Mouse (Mus musculus): ENCODE data around the gene Auts2. TPM values are rescaled to one million over a fixed set of nuclear protein-coding genes. Genes with fewer than 3 reads are reported as not detected.

Gene Auts2
- polyA plus RNA-seq, 1 experiment from 2014 or later: 4.9 TPM

- Histone ChIP-seq H3K4me2 (replicated peaks; ENCODE audit: low read depth) (no peak overlapping the region), H3K27me3 (replicated peaks; ENCODE audit: control insufficient read depth, insufficient read depth, low read length) (no peaks in the 10 kb centered on the region), H3K9ac (ENCODE audit: low read depth, low read length) (no peak overlapping the region), H3K4me3 (ENCODE audit: low read depth, low read length) (no peak overlapping the region), H3K27ac (ENCODE audit: low read depth, low read length) (no peak overlapping the region), H3K4me1 (replicated peaks; ENCODE audit: control insufficient read depth, insufficient read depth, low read length) (no peaks in the 10 kb centered on the region), H3K36me3 (ENCODE audit: control insufficient read depth, insufficient read depth) (no peaks in the 10 kb centered on the region), H3K9me3 (ENCODE audit: control insufficient read depth) (no peaks in the 10 kb centered on the region)
- WGBS: 66% methylated on average over 2 of the region's 2 CpGs
- ATAC-seq: no peak
- TF ChIP-seq CTCF (IDR thresholded peaks at IDR 0.05; ENCODE audit: low read depth): no peak
Observed at GRCm38 (mm10) chr5:131828607-131829006, 714.5 kb downstream of the Auts2 start.

GRCm38 (mm10) chr5:131826362-131827261 is 716.5 kb downstream of the Auts2 start:
- no peak for TF ChIP-seq CTCF (IDR thresholded peaks at IDR 0.05; ENCODE audit: low read depth)
- Histone ChIP-seq H3K9ac (ENCODE audit: low read depth, low read length) (no peak overlapping the region), H3K27ac (ENCODE audit: low read depth, low read length) (no peak overlapping the region), H3K4me2 (replicated peaks; ENCODE audit: low read depth) (no peak overlapping the region), H3K4me3 (ENCODE audit: low read depth, low read length) (no peak overlapping the region), H3K4me1 (replicated peaks; ENCODE audit: control insufficient read depth, insufficient read depth, low read length) (no peaks in the 10 kb centered on the region), H3K9me3 (ENCODE audit: control insufficient read depth) (no peaks in the 10 kb centered on the region), H3K36me3 (ENCODE audit: control insufficient read depth, insufficient read depth) (no peaks in the 10 kb centered on the region), H3K27me3 (replicated peaks; ENCODE audit: control insufficient read depth, insufficient read depth, low read length) (no peaks in the 10 kb centered on the region)
- WGBS: 65% methylated on average over 8 of the region's 8 CpGs
- peak; percentile 41; the same call in 1 of the 2 replicates for ATAC-seq

GRCm38 (mm10) chr5:131825421-131825820 is 717.7 kb downstream of the Auts2 start:
- Histone ChIP-seq H3K27ac (ENCODE audit: low read depth, low read length) (no peak overlapping the region), H3K27me3 (replicated peaks; ENCODE audit: control insufficient read depth, insufficient read depth, low read length) (no peaks in the 10 kb centered on the region), H3K36me3 (ENCODE audit: control insufficient read depth, insufficient read depth) (no peaks in the 10 kb centered on the region), H3K4me1 (replicated peaks; ENCODE audit: control insufficient read depth, insufficient read depth, low read length) (no peaks in the 10 kb centered on the region), H3K9me3 (ENCODE audit: control insufficient read depth) (no peaks in the 10 kb centered on the region), H3K4me2 (replicated peaks; ENCODE audit: low read depth) (no peak overlapping the region), H3K9ac (ENCODE audit: low read depth, low read length) (no peak overlapping the region), H3K4me3 (ENCODE audit: low read depth, low read length) (no peak overlapping the region)
- TF ChIP-seq CTCF (IDR thresholded peaks at IDR 0.05; ENCODE audit: low read depth): no peak
- 72% methylated on average over 3 of the region's 3 CpGs for WGBS
- ATAC-seq: no peak

- Histone ChIP-seq H3K9ac (ENCODE audit: low read depth, low read length) (no peak overlapping the region), H3K9me3 (ENCODE audit: control insufficient read depth) (no peaks in the 10 kb centered on the region), H3K36me3 (ENCODE audit: control insufficient read depth, insufficient read depth) (no peaks in the 10 kb centered on the region), H3K4me3 (ENCODE audit: low read depth, low read length) (no peak overlapping the region), H3K4me1 (replicated peaks; ENCODE audit: control insufficient read depth, insufficient read depth, low read length) (no peaks in the 10 kb centered on the region), H3K27me3 (replicated peaks; ENCODE audit: control insufficient read depth, insufficient read depth, low read length) (no peaks in the 10 kb centered on the region), H3K4me2 (replicated peaks; ENCODE audit: low read depth) (no peak overlapping the region), H3K27ac (ENCODE audit: low read depth, low read length) (no peak overlapping the region)
- no peak for ATAC-seq
- TF ChIP-seq CTCF (IDR thresholded peaks at IDR 0.05; ENCODE audit: low read depth): no peak
- WGBS: 78% methylated on average over 11 of the region's 11 CpGs
Observed at GRCm38 (mm10) chr5:131824197-131824991, 718.8 kb downstream of the Auts2 start.

GRCm38 (mm10) chr5:131821461-131821860 is 721.7 kb downstream of the Auts2 start:
- Histone ChIP-seq H3K4me1 (replicated peaks; ENCODE audit: control insufficient read depth, insufficient read depth, low read length) (no peaks in the 10 kb centered on the region), H3K27me3 (replicated peaks; ENCODE audit: control insufficient read depth, insufficient read depth, low read length) (no peaks in the 10 kb centered on the region), H3K4me2 (replicated peaks; ENCODE audit: low read depth) (no peak overlapping the region), H3K27ac (ENCODE audit: low read depth, low read length) (no peak overlapping the region), H3K4me3 (ENCODE audit: low read depth, low read length) (no peak overlapping the region), H3K9ac (ENCODE audit: low read depth, low read length) (no peak overlapping the region), H3K36me3 (ENCODE audit: control insufficient read depth, insufficient read depth) (no peaks in the 10 kb centered on the region), H3K9me3 (ENCODE audit: control insufficient read depth) (no peaks in the 10 kb centered on the region)
- no peak; the same call in 1 of the 2 replicates for ATAC-seq
- no peak for TF ChIP-seq CTCF (IDR thresholded peaks at IDR 0.05; ENCODE audit: low read depth)
- WGBS: 61% methylated on average over 4 of the region's 4 CpGs

GRCm38 (mm10) chr5:131819251-131819691 is 723.9 kb downstream of the Auts2 start:
- no peak for ATAC-seq
- H3K4me2 ChIP-seq (replicated peaks; ENCODE audit: low read depth): no peak overlapping the region
- no peaks in the 10 kb centered on the region for H3K36me3 ChIP-seq (ENCODE audit: control insufficient read depth, insufficient read depth)
- H3K9me3 ChIP-seq (ENCODE audit: control insufficient read depth): no peaks in the 10 kb centered on the region
- no peak for TF ChIP-seq CTCF (IDR thresholded peaks at IDR 0.05; ENCODE audit: low read depth)
- H3K27me3 ChIP-seq (replicated peaks; ENCODE audit: control insufficient read depth, insufficient read depth, low read length): no peaks in the 10 kb centered on the region
- 92% methylated on average over 15 of the region's 15 CpGs for WGBS
- no peak overlapping the region for H3K27ac ChIP-seq (ENCODE audit: low read depth, low read length)
- peaks cover 6% of the 10 kb centered on the region; the same call in 1 of the 2 replicates for H3K4me1 ChIP-seq (replicated peaks; ENCODE audit: control insufficient read depth, insufficient read depth, low read length)
- no peak overlapping the region for H3K4me3 ChIP-seq (ENCODE audit: low read depth, low read length)
- H3K9ac ChIP-seq (ENCODE audit: low read depth, low read length): no peak overlapping the region
